Mouse (Mus musculus) testis, adult 2 months (tissue): ENCODE measurements around the gene Cdc14b.

Experiments used
- CTCF ChIP-seq: fragments of 200-500 bp; IDR thresholded peaks from 2 replicates; pipeline ENCODE4 v1.5.1; 2012; ENCODE audit warnings: low read depth, mild to moderate bottlenecking, inconsistent platforms, low read length, moderate library complexity; ENCODE audit not compliant: control insufficient read depth, insufficient read depth, insufficient replicate concordance
- POLR2A ChIP-seq: fragments of 200-500 bp; IDR thresholded peaks from 2 replicates; pipeline ENCODE4 v1.6.1; 2012; ENCODE audit warnings: low read depth, mild to moderate bottlenecking, inconsistent platforms, low read length, moderate library complexity; ENCODE audit not compliant: control insufficient read depth

DNA sequence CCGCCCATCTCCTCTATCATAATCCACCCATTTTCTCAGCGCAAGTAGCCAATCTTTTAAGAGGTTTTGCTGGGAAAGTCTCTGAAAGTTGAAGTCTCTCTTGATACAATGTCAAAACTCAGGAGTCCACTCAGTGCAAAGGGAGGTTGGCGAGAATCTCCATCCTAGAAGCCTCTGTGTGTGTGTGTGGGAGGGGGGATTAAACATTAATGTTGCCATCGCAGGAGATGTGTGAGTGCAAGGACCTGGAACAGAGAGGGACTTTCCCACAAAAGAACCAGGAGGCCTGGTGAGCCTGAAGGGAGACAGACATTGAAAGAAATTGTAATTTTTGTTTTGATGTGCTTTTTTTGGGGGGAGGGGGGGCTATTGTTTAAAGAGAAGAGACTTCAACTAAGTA is 76.8 kb downstream of the Cdc14b start:
- TF ChIP-seq POLR2A (no peak), CTCF (no peak)
